Mouse (Mus musculus): Measurements from ENCODE around the gene AC140267.1.

DNA sequence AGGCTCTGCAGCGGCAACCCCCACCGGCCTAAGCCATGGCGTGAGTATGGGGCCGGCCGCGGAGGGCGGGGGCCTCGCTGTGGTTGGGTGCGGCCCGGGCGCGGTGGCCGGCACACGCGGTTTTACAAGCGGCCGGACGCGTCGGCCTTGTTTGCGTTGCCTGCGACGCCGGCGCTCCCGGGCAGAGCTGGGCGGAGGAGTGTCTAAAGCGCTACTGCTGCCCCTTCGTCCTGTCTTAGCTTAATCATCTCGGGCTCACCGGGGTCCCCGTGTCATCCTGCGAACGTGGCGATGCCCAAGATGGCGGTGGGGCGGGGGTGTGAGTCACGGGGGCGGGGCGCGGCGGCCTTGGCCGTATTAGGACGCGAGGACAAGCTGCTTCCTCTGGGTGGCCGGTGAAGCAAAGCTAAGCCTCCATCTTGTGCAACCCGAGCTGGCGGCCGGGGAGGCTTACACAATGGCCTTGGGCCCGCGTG is 20.0 kb downstream of the AC140267.1 start:
- TF ChIP-seq GATA1 (IDR thresholded peaks at IDR 0.05; ENCODE audit: low read length) (no peak), TAL1 (IDR thresholded peaks at IDR 0.05; ENCODE audit: low read length) (no peak)

Data from erythroblast, embryonic 14.5 days (primary cell).